Mouse (Mus musculus): ENCODE data around the gene Vps9d1.

GRCm38 (mm10) chr8:123233760-123234159 is 20.4 kb downstream of the Vps9d1 start:
- TF ChIP-seq POLR2A (IDR thresholded peaks at IDR 0.05; ENCODE audit: control insufficient read depth, low read depth, low read length) (no peak), CTCF (IDR thresholded peaks at IDR 0.05; ENCODE audit: control insufficient read depth, insufficient read depth, insufficient replicate concordance, low read depth, low read length) (no peak)
